Mouse (Mus musculus) CH12.LX (cell line): ENCODE measurements at regions not wholly inside any gene's neighbourhood (a gene's known extent, or its start where the extent isn't known, plus 50 kb on each side); places are given as distances from the start of the nearest gene placed in this dataset.

Experiments used
- DNase-seq: peaks from one replicate; pipeline ENCODE4 v3.0.0-alpha.2; 2013; ENCODE audit errors: extremely low read depth
- H3K27ac ChIP-seq: 2 replicates; pipeline ENCODE4 v1.5.1; 2012; ENCODE audit warnings: low read depth, mild to moderate bottlenecking, control low read depth, moderate library complexity; ENCODE audit not compliant: insufficient read depth
- H3K27me3 ChIP-seq: replicated peaks from 2 replicates; pipeline ENCODE3; 2012; ENCODE audit warnings: inconsistent platforms
- H3K36me3 ChIP-seq, 2 experiments: replicated peaks in 1 of 2; 2 replicates each; pipeline versions ENCODE3 to v1.6.1; 2012; ENCODE audit warnings: inconsistent platforms in 1 of 2, low read length in 1 of 2, mild to moderate bottlenecking in 1 of 2, mixed read lengths in 1 of 2, moderate library complexity in 1 of 2; ENCODE audit not compliant: control insufficient read depth in 1 of 2, insufficient read depth in 1 of 2
- H3K4me1 ChIP-seq, 2 experiments: 2 replicates each; pipeline ENCODE4 v1.6.1; 2012; ENCODE audit warnings: inconsistent platforms in 1 of 2, moderate library complexity in 1 of 2; ENCODE audit not compliant: insufficient read depth in 2 of 2, control insufficient read depth in 1 of 2
- H3K4me2 ChIP-seq: 2 replicates; pipeline ENCODE4 v1.6.1; 2012; ENCODE audit warnings: low read depth, mild to moderate bottlenecking, control low read depth; ENCODE audit not compliant: poor library complexity, insufficient read depth, severe bottlenecking
- H3K4me3 ChIP-seq, 3 experiments: fragments of 150-350 bp in 1 of 3; sonication (generic) in 1 of 3; replicated peaks in 1 of 3; 2 replicates each; pipeline versions ENCODE3 to v1.5.1; 2011 to 2012; ENCODE audit warnings: low read depth in 2 of 3, low read length in 2 of 3, mild to moderate bottlenecking in 2 of 3, moderate library complexity in 2 of 3, control low read depth in 1 of 3, improper control_type of control experiment in 1 of 3, inconsistent platforms in 1 of 3, mixed read lengths in 1 of 3; ENCODE audit not compliant: poor library complexity in 1 of 3
- H3K79me2 ChIP-seq: replicated peaks from 2 replicates; pipeline ENCODE4 v1.6.1; 2012; ENCODE audit warnings: mild to moderate bottlenecking, moderate library complexity; ENCODE audit not compliant: control insufficient read depth, poor library complexity, insufficient read depth, severe bottlenecking; ENCODE audit errors: extremely low read depth
- H3K9ac ChIP-seq: 2 replicates; pipeline ENCODE4 v1.6.1; 2012; ENCODE audit warnings: low read depth, mild to moderate bottlenecking, control low read depth, moderate library complexity; ENCODE audit not compliant: insufficient read depth
- H3K9me3 ChIP-seq: replicated peaks from 2 replicates; pipeline ENCODE3; 2012; ENCODE audit warnings: low read length, inconsistent platforms, mixed read lengths
- CHD1 ChIP-seq: IDR thresholded peaks from 2 replicates; pipeline ENCODE4 v1.6.1; 2012; ENCODE audit warnings: low read depth, low read length, improper control_type of control experiment, inconsistent platforms
- CHD2 ChIP-seq: IDR thresholded peaks from 2 replicates; pipeline ENCODE4 v1.6.1; 2011; ENCODE audit warnings: low read length, improper control_type of control experiment
- EP300 ChIP-seq: IDR thresholded peaks from 2 replicates; pipeline ENCODE4 v1.6.1; 2011; ENCODE audit warnings: low read length, improper control_type of control experiment
- ETS1 ChIP-seq: conservative IDR thresholded peaks from 2 replicates; pipeline ENCODE4 v1.6.1; 2012; ENCODE audit warnings: low read depth, mild to moderate bottlenecking, inconsistent platforms, low read length, improper control_type of control experiment, moderate library complexity
- HCFC1 ChIP-seq: IDR thresholded peaks from 2 replicates; pipeline ENCODE4 v1.6.1; 2012; ENCODE audit warnings: low read depth, mild to moderate bottlenecking, inconsistent platforms, low read length, improper control_type of control experiment
- JUND ChIP-seq: conservative IDR thresholded peaks from 2 replicates; pipeline ENCODE4 v1.6.1; 2011; ENCODE audit warnings: low read depth, low read length, improper control_type of control experiment
- MAZ ChIP-seq: IDR thresholded peaks from 2 replicates; pipeline ENCODE4 v1.6.1; 2012; ENCODE audit warnings: low read depth, mild to moderate bottlenecking, inconsistent platforms, low read length, improper control_type of control experiment, moderate library complexity
- MEF2A ChIP-seq: IDR thresholded peaks from 2 replicates; pipeline ENCODE4 v1.6.1; 2014; ENCODE audit warnings: low read depth, mild to moderate bottlenecking, inconsistent platforms, low read length, improper control_type of control experiment, borderline replicate concordance
- MXI1 ChIP-seq: IDR thresholded peaks from 2 replicates; pipeline ENCODE4 v1.6.1; 2011; ENCODE audit warnings: mild to moderate bottlenecking, low read depth, low read length, improper control_type of control experiment
- NELFE ChIP-seq: IDR thresholded peaks from 2 replicates; pipeline ENCODE4 v1.6.1; 2011; ENCODE audit warnings: low read depth, low read length, improper control_type of control experiment
- NRF1 ChIP-seq: IDR thresholded peaks from 2 replicates; pipeline ENCODE4 v1.6.1; 2014; ENCODE audit warnings: low read depth, mild to moderate bottlenecking, inconsistent platforms, low read length, improper control_type of control experiment, moderate library complexity
- POLR2AphosphoS2 ChIP-seq: IDR thresholded peaks from 2 replicates; pipeline ENCODE4 v1.6.1; 2011; ENCODE audit warnings: low read depth, low read length, improper control_type of control experiment
- RAD21 ChIP-seq: IDR thresholded peaks from 2 replicates; pipeline ENCODE4 v1.6.1; 2011; ENCODE audit warnings: low read depth, mild to moderate bottlenecking, low read length, improper control_type of control experiment, moderate library complexity
- RCOR1 ChIP-seq: conservative IDR thresholded peaks from 2 replicates; pipeline ENCODE4 v1.6.1; 2012; ENCODE audit warnings: low read depth, mild to moderate bottlenecking, inconsistent platforms, low read length, improper control_type of control experiment
- SMC3 ChIP-seq: IDR thresholded peaks from 2 replicates; pipeline ENCODE4 v1.6.1; 2011; ENCODE audit warnings: low read depth, low read length, improper control_type of control experiment
- ZKSCAN1 ChIP-seq: IDR thresholded peaks from 2 replicates; pipeline ENCODE4 v1.6.1; 2012; ENCODE audit warnings: low read depth, inconsistent platforms, low read length, improper control_type of control experiment, borderline replicate concordance
- dilution Hi-C: fragments of 300-500 bp; cut with MboI; formaldehyde crosslinking; loops from 2 replicates; pipeline ENCODE4 v1.14.3; 2020; ENCODE audit warnings: low sequenced_read_pairs; ENCODE audit not compliant: extremely low pct_unique_long_range_greater_than_20kb, extremely low pct_ligation_motif_present
- in situ Hi-C: fragments of 300-500 bp; cut with MboI; formaldehyde crosslinking; loops from 3 replicates; pipeline ENCODE4 v1.14.3; 2019; ENCODE audit warnings: low sequenced_read_pairs, low pct_ligation_motif_present, low pct_unique_long_range_greater_than_20kb, mixed read lengths

DNA sequence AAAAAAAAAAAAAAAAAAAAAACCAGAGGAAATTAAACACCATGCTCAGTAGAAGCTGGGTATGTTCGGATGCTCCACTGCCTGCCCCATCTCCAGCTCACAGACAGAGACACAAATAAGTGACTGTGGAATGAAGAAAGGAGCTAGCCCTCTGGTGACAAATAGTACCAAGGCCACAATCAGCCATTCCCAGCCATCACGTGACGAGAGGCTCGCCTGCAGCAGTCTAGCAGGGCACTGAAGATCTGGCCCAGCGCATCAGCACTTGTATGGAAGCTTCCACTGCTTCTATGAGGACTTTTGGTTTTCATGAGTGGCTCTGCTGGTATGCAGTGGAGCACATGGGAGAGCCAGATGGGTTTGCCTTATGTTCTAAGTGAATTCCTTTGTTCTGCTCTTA is 68.6 kb upstream of the Rgma start:
- no peaks in the 10 kb centered on the region for H3K4me1 ChIP-seq
- H3K27ac ChIP-seq = no peak overlapping the region
- in situ Hi-C loops (no loop called here), dilution Hi-C loops (no loop called here)
- no peaks in the 10 kb centered on the region for H3K9me3 ChIP-seq
- no peak overlapping the region for H3K4me2 ChIP-seq
- no peak overlapping the region for H3K9ac ChIP-seq
- no peak for DNase-seq
- H3K36me3 ChIP-seq = no peaks in the 10 kb centered on the region
- H3K4me3 ChIP-seq = no peak overlapping the region
- peaks cover 6% of the 10 kb centered on the region for H3K27me3 ChIP-seq
- no peak for TF ChIP-seq CHD1
- TF ChIP-seq SMC3 = no peak
- TF ChIP-seq, all 38 proteins: peak for 0
- H3K79me2 ChIP-seq = no peaks in the 10 kb centered on the region

DNA sequence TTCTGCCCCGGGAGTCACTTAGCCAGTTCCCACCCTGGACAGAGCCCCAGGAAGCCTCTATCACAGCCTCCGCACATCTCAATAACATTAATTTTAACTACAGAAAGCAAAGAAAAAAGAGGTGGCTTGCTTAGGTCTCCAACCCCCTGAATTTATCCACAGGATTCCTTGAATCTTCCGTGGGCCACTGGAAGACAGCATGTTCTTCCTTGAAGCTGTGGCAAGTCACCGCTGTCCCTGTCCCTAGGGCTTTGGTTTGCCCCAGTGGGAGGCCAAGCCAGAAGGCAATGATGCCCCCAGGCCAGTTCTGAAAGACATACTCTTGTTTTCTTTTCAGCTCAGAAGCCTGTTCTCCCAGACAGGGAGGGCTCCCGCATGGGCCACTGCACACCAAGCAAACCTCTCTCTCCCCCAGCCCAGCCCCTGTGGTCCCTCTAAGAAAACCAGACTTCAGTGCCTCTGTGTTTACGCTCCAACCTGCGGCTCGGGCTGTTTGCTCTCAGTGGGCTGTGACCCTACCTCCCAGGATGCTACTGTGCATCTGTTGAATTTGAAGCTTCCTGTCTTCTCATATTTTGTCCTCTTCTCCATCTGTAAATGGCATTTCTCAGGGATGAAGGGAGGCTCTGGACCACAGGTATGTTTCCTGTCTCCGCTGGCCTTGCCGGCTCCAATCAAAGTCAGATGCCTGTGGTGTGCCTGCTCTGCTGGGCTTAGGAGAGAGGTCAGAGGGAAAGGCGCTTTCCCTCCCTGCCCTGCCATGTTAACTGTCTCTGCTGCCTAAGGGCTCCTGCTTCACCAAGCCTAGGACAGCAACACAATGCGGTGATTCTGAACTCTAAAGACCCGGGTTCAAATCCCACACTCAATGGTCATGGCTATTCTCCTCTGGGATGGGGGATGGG is 67.5 kb upstream of the Rgma start:
- no peak for DNase-seq
- Histone ChIP-seq H3K4me2 (no peak overlapping the region), H3K27me3 (peaks cover 6% of the 10 kb centered on the region), H3K79me2 (no peaks in the 10 kb centered on the region), H3K9ac (no peak overlapping the region), H3K4me3 (no peak overlapping the region), H3K4me1 (no peaks in the 10 kb centered on the region), H3K27ac (no peak overlapping the region), H3K36me3 (no peaks in the 10 kb centered on the region), H3K9me3 (no peaks in the 10 kb centered on the region)
- no peak for TF ChIP-seq ZKSCAN1
- TF ChIP-seq SMC3 = no peak
- no peak for TF ChIP-seq MEF2A
- no peak for TF ChIP-seq RAD21
- no peak for TF ChIP-seq ETS1
- no peak for TF ChIP-seq EP300
- TF ChIP-seq CHD2 = no peak
- no peak for TF ChIP-seq RCOR1
- no peak for TF ChIP-seq MAZ
- TF ChIP-seq POLR2AphosphoS2 = no peak
- no peak for TF ChIP-seq MXI1
- no peak for TF ChIP-seq NRF1
- TF ChIP-seq NELFE = no peak
- no peak for TF ChIP-seq HCFC1
- TF ChIP-seq JUND = no peak
- in situ Hi-C loops = no loop called here
- dilution Hi-C loops = no loop called here
